Mouse (Mus musculus): Measurements from ENCODE around the gene Frmd4b.

DNA sequence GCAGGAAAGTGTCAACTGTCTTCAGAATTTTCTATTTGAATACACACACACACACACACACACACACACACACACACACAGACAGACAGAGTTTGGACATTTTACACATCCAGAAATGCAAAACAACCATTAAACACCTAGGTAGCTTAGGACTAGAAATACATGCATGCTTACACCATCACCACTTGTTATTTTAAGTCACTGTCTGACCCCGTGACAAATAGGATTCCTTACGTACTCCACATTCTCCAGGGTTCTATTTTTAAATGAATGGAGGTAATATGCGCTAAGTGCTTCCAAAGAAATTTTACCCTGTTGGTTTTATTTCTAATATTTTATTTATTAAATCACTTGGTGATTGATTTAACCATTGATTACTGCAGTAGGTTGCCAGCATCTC, 351.6 kb downstream of the Frmd4b start:
- TF ChIP-seq CTCF (IDR thresholded peaks at IDR 0.05) (no peak), EP300 (IDR thresholded peaks at IDR 0.05; ENCODE audit: insufficient read depth, low read depth, low read length) (no peak), POLR2A (IDR thresholded peaks at IDR 0.05; ENCODE audit: insufficient read depth, low read depth, low read length) (no peak)
